Mouse (Mus musculus) hindbrain, embryonic 11.5 days (tissue): ENCODE measurements around the gene Kcnt2. TPM values are rescaled to one million over a fixed set of nuclear protein-coding genes. Genes with fewer than 3 reads are reported as not detected.

Experiments used
- ATAC-seq: fragments of 200-750 bp; cut with Nextera tagmentation; 2 replicates; pipeline ENCODE4 v1.8.0; 2017; ENCODE audit warnings: mild to moderate bottlenecking, moderate TSS enrichment, moderate library complexity; ENCODE audit not compliant: low FRiP score
- DNase-seq: peaks from one replicate; pipeline ENCODE4 v3.0.0-alpha.2; 2015; ENCODE audit warnings: low spot score
- H3K27ac ChIP-seq: fragments of 300-500 bp; sonication (generic); 2 replicates; pipeline ENCODE4 v1.5.1; 2014; ENCODE audit warnings: mild to moderate bottlenecking, low read depth, low read length
- H3K27me3 ChIP-seq: fragments of 300-500 bp; sonication (generic); 2 replicates; pipeline ENCODE4 v1.6.1; 2014; ENCODE audit warnings: mild to moderate bottlenecking, low read length, moderate library complexity, mixed read lengths; ENCODE audit not compliant: control insufficient read depth, insufficient read depth
- H3K36me3 ChIP-seq: fragments of 300-500 bp; sonication (generic); 2 replicates; pipeline ENCODE4 v1.6.1; 2014; ENCODE audit warnings: mild to moderate bottlenecking, low read length, moderate library complexity, mixed read lengths; ENCODE audit not compliant: control insufficient read depth, insufficient read depth
- H3K4me1 ChIP-seq: fragments of 300-500 bp; sonication (generic); replicated peaks from 2 replicates; pipeline ENCODE4 v1.6.1; 2014; ENCODE audit warnings: low read length, mixed read lengths; ENCODE audit not compliant: control insufficient read depth, insufficient read depth
- H3K4me2 ChIP-seq: fragments of 300-500 bp; sonication (generic); replicated peaks from 2 replicates; pipeline ENCODE4 v1.6.1; 2014; ENCODE audit warnings: mild to moderate bottlenecking, low read depth, low read length
- H3K4me3 ChIP-seq: fragments of 300-500 bp; sonication (generic); 2 replicates; pipeline ENCODE4 v1.5.1; 2014; ENCODE audit warnings: low read depth, low read length
- H3K9ac ChIP-seq: fragments of 300-500 bp; sonication (generic); 2 replicates; pipeline ENCODE4 v1.6.1; 2014; ENCODE audit warnings: low read depth, low read length
- H3K9me3 ChIP-seq: fragments of 300-500 bp; sonication (generic); 2 replicates; pipeline ENCODE4 v1.6.1; 2016; ENCODE audit warnings: low read length; ENCODE audit not compliant: control insufficient read depth
- WGBS: fragments of 180-500 bp; shearing (Covaris S2); extraction: QIAGEN DNeasy Blood & Tissue Kit; methylation state at CpG from one replicate; pipeline ENCODE4 v1.1.7; 2014; 5-methylcytosine and 5-hydroxymethylcytosine counted together
- polyA plus RNA-seq: library from polyadenylated mRNA; unstranded; fragments of >200 nt; fragmentation: Nextera tagmentation; extraction: Ambion mirVana; gene quantifications from 2 replicates; pipeline ENCODE4 v1.2.1, GENCODE M21; 2014

Kcnt2 gene
- polyA plus RNA-seq, 1 experiment from 2014 or later = 1.6 TPM

DNA sequence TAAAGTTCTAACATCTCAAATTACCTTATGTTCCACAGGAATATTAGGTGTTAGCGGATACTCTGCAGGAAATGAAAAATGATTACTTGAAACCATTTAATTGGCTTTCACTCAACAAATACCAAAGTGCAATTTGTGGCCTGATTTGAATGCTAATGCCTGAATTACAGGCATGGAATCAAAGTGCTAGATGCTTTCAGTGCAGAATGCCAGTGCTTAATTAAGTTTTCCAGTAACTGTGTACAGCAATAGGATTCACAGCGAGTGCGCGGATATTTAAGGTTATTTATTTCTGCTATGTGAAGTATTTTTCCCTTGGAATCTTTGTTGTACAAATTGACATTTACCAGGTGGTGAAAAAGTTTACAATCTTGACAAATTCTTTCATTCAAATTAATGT lies 144.3 kb downstream of the Kcnt2 start:
- H3K4me2 ChIP-seq = no peak overlapping the region

GRCm38 (mm10) chr1:140397756-140398155 lies 151.8 kb downstream of the Kcnt2 start:
- no peaks in the 10 kb centered on the region for H3K4me1 ChIP-seq
- H3K4me2 ChIP-seq = no peak overlapping the region
- H3K27ac ChIP-seq = no peak overlapping the region
- no peak overlapping the region for H3K9ac ChIP-seq
- H3K4me3 ChIP-seq = no peak overlapping the region
- DNase-seq (no peak), ATAC-seq (no peak)
- no peaks in the 10 kb centered on the region for H3K27me3 ChIP-seq
- H3K36me3 ChIP-seq = no peaks in the 10 kb centered on the region
- no peaks in the 10 kb centered on the region for H3K9me3 ChIP-seq

More for the DNA sequence above, 144.3 kb downstream of the Kcnt2 start:
- no peak overlapping the region for H3K27ac ChIP-seq
- no peaks in the 10 kb centered on the region for H3K9me3 ChIP-seq
- no peaks in the 10 kb centered on the region for H3K36me3 ChIP-seq
- H3K27me3 ChIP-seq = no peaks in the 10 kb centered on the region
- 93% methylated on average over 4 of the region's 4 CpGs for WGBS
- ATAC-seq (no peak), DNase-seq (no peak)
- H3K4me3 ChIP-seq = no peak overlapping the region
- H3K9ac ChIP-seq = no peak overlapping the region
- H3K4me1 ChIP-seq = no peaks in the 10 kb centered on the region

DNA sequence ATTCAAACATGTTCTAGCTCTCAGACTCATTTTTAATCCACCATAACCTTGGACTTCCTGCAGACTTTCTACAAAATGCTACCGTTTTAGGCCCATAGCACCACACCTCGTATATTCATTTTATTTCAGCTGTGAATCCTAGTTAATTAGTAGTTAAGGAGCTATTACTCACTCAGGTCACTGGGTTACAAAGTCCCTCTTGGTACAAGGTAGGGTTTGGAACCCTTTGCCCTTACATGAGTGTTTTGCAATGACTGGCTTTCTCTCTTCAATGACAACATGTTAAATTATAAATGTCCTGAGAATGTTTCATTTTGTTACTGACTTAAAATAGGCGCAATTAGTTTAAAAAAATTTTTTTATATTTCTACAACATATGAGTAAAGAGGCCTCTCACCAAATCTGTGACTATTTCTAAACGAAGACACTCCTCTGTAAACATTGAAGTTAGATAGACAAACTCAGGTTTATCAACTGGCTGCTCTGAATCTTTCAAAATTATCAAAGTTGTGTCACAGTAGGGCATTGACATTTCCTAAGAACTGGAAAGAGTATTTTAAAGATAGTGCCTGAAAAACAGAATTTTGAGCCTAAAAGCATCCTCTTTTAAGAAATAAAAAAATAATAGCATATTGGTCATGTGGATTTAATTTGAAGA lies 160.8 kb downstream of the Kcnt2 start:
- Histone ChIP-seq H3K4me1 (no peaks in the 10 kb centered on the region), H3K36me3 (no peaks in the 10 kb centered on the region), H3K4me3 (no peak overlapping the region), H3K27me3 (no peaks in the 10 kb centered on the region), H3K4me2 (no peak overlapping the region), H3K9ac (no peak overlapping the region), H3K9me3 (no peaks in the 10 kb centered on the region), H3K27ac (no peak overlapping the region)
- DNase-seq = no peak
- WGBS = 86% methylated on average over 4 of the region's 4 CpGs
- ATAC-seq = no peak

GRCm38 (mm10) chr1:140415761-140416160 lies 169.8 kb downstream of the Kcnt2 start:
- Histone ChIP-seq H3K4me2 (no peak overlapping the region), H3K4me3 (no peak overlapping the region), H3K36me3 (no peaks in the 10 kb centered on the region), H3K4me1 (no peaks in the 10 kb centered on the region), H3K27ac (no peak overlapping the region), H3K9ac (no peak overlapping the region), H3K27me3 (no peaks in the 10 kb centered on the region), H3K9me3 (no peaks in the 10 kb centered on the region)
- WGBS = 76% methylated on average over 1 of the region's 1 CpGs
- DNase-seq = no peak
- ATAC-seq = no peak

- Histone ChIP-seq H3K4me3 (no peak overlapping the region), H3K4me1 (no peaks in the 10 kb centered on the region), H3K9me3 (no peaks in the 10 kb centered on the region), H3K4me2 (no peak overlapping the region), H3K27ac (no peak overlapping the region), H3K36me3 (no peaks in the 10 kb centered on the region), H3K27me3 (no peaks in the 10 kb centered on the region), H3K9ac (no peak overlapping the region)
- ATAC-seq (no peak), DNase-seq (no peak)
Observed at GRCm38 (mm10) chr1:140422954-140423353, 177.0 kb downstream of the Kcnt2 start.

GRCm38 (mm10) chr1:140429284-140429850 lies 183.4 kb downstream of the Kcnt2 start:
- H3K27me3 ChIP-seq = no peaks in the 10 kb centered on the region
- no peaks in the 10 kb centered on the region for H3K36me3 ChIP-seq
- ATAC-seq = no peak

DNA sequence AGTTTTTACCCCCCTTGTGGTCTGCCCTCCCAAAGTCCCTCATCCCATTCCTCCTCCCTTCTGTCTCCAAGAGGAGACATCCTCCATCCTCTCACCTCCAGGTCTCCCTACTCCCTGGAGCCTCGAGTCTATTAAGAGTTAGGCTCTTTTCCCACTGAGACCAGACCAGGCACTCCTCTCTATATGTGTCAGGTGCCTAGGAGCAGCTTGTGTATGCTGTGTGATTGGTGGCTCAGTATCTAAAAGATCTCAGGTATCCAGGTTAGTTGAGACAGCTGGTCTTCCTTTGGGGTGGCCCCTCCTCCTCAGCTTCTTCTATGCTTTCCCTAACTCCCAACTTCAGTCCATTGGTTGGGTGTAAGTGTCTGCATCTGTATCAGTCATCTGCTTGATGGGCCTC lies 186.1 kb downstream of the Kcnt2 start:
- DNase-seq (no peak), ATAC-seq (no peak)
- H3K9ac ChIP-seq = no peak overlapping the region
- H3K36me3 ChIP-seq = no peaks in the 10 kb centered on the region
- H3K27ac ChIP-seq = no peak overlapping the region
- no peaks in the 10 kb centered on the region for H3K4me1 ChIP-seq
- 73% methylated on average over 1 of the region's 1 CpGs for WGBS
- H3K4me3 ChIP-seq = no peak overlapping the region
- H3K27me3 ChIP-seq = no peaks in the 10 kb centered on the region
- no peaks in the 10 kb centered on the region for H3K9me3 ChIP-seq
- no peak overlapping the region for H3K4me2 ChIP-seq

More at GRCm38 (mm10) chr1:140429284-140429850, 183.4 kb downstream of the Kcnt2 start:
- 24% methylated on average over 2 of the region's 2 CpGs for WGBS
- no peaks in the 10 kb centered on the region for H3K4me1 ChIP-seq
- H3K27ac ChIP-seq = no peak overlapping the region
- no peak overlapping the region for H3K4me3 ChIP-seq
- H3K4me2 ChIP-seq = no peak overlapping the region
- DNase-seq = no peak
- H3K9me3 ChIP-seq = no peaks in the 10 kb centered on the region
- H3K9ac ChIP-seq = no peak overlapping the region

DNA sequence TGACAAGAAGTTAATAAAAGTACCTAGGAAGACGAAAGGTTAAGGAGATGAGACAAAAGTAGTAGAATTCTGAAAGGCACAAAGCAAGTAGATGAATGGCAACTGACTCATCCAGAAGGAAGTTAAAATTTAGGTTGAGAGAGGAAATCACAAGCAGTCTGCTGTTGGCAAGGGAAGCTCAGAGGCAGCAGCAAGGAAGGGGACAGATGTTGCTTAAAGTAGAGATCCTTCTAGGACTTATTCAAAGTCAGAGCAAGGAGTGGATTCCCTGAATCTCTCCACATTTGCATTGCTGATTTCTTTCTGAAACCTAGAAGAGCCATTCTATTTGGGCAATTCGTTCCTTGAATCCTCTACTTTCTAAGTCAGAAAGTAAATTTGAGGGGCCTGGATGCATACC lies 188.8 kb downstream of the Kcnt2 start:
- H3K9ac ChIP-seq = no peak overlapping the region
- no peak for ATAC-seq
- no peaks in the 10 kb centered on the region for H3K36me3 ChIP-seq
- H3K27me3 ChIP-seq = no peaks in the 10 kb centered on the region
- H3K9me3 ChIP-seq = no peaks in the 10 kb centered on the region
- DNase-seq = no peak
- 86% methylated on average over 2 of the region's 2 CpGs for WGBS
- H3K4me3 ChIP-seq = no peak overlapping the region
- no peak overlapping the region for H3K4me2 ChIP-seq
- H3K4me1 ChIP-seq = no peaks in the 10 kb centered on the region
- no peak overlapping the region for H3K27ac ChIP-seq

GRCm38 (mm10) chr1:140438176-140438575 lies 192.2 kb downstream of the Kcnt2 start:
- 66% methylated on average over 5 of the region's 5 CpGs for WGBS
- Histone ChIP-seq H3K27ac (no peak overlapping the region), H3K9me3 (no peaks in the 10 kb centered on the region), H3K4me3 (no peak overlapping the region), H3K4me2 (no peak overlapping the region), H3K36me3 (no peaks in the 10 kb centered on the region), H3K9ac (no peak overlapping the region), H3K27me3 (no peaks in the 10 kb centered on the region), H3K4me1 (no peaks in the 10 kb centered on the region)
- ATAC-seq (no peak), DNase-seq (no peak)
